Mouse (Mus musculus) embryo, embryonic 10 days (tissue): Measurements from ENCODE around the gene Shc4.

Source experiments
- DNase-seq: peaks from one replicate; pipeline ENCODE4 v3.0.0-alpha.2; 2015; ENCODE audit warnings: low spot score

The Shc4 gene

DNA sequence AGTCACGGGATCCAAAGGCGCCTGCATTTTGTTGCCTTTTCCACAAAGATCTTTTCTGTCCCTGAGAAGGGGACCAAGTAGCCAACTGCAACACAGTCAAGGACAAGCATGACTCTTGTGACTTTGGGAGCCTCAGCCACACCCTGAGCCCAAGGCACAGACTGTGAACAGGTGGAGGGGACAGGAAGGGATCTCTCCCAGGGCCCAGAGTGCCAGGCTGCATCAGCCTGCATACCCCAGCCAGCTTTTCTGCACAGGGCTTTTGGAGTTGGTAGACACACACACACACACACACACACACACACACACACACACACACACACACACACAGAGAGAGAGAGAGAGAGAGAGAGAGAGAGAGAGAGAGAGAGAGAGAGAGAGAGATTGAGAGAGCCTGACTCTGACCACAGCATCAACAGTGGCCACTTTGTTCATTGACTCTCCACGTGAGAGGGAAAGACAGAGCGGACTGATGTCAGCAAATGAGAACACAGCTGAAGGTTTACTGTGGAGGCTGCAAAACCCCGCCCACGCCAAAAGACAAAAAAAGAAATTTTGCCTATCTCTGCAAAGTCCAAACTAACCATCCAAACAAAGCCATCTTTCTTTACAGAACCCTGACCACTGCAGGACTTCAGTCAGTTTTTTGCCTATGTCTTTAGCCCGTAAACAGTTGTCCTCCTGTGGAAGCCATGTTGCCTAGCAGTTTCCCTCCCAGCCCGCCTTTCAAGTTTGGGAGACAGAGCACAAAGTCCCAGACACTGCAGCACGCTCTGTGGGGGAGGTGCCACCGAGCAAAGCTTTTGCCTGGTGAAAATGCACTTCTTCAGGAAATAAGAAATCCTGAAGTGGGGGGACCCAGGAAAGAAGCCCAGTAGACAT is 39.1 kb downstream of the Shc4 start:
- DNase-seq: peak; percentile 27

DNA sequence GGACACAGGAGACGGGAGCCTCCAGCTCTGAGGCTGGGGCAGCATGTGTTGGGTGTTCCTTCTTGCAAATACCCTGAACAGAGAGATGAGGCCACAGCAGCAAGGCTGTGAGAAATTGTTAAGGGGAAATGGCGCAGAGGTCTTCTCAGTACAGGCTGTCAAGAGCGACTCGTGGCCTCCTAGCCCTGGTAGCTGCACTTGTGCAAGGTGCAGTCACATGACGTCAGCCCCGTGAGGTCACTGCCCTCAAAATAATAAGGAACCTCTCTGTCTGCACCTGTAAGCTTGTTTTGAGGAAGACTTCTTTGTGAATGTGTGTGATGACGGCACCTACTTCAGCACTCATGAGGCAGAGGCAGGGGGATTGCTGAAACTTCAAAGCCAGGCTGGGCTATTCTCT is 40.1 kb downstream of the Shc4 start:
- no peak for DNase-seq

DNA sequence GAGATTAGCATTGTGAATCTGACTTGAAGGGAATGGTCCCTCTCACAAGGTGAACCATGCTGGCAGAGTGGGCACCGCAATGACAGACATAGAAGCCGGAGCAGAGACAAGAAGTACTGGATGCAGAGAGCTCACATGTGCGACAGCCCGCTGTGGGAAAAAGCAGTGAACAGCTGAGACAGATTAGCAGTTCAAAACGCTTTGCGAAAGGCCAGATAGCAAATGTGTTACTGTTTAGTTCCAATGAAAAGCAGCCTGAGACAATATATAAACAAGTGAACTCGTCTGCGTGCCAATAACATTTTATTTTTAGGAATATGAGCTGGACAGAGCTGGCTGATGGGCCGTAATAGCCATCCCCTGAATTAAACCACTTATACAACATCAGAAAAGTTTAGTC is 42.1 kb downstream of the Shc4 start:
- peak; percentile 41 for DNase-seq

GRCm38 (mm10) chr2:125672957-125673631 is 50.9 kb downstream of the Shc4 start, which contains the start of gene Eid1:
Gene Eid1 (plus strand): TSS chr2:125673095.
- peak; percentile 84 for DNase-seq

DNA sequence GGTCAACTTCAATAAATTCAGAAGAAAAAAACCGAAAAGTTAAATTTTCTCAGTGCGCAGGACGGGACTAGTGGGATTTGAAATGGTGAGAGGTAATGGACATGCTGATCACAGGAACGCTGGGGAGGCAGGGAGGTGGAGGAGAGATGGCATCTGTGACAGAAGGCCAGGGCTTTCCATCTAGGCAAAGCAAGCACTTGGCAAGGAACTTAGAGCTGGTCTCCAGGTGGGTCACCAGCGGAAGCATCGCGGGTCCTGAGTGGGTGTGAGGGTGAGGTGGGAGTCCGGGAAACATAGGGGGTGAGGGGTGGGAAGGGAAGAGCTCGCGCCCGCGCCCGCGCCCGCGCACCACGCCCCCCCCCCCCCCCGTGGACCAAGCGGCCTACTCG is 51.4 kb downstream of the Shc4 start:
- DNase-seq: no peak

DNA sequence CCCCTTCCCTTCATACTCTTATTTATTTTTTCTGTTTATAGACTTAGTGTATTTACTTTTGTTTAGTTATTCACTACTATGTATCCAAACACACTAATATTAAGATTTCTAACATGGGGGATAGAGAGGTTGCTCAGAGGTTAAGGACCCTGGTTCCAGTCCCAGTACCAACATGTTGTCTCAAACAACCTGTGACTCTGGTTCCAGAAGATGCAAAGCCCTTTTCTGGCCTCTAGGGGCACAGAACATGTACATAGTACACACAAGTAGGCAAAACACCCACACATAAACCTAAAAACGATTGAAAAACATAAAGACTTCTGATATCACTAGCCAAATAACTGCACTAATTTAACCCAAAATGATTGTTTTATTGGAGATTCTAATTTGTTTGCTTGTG is 53.1 kb downstream of the Shc4 start:
- DNase-seq: peak; percentile 37

DNA sequence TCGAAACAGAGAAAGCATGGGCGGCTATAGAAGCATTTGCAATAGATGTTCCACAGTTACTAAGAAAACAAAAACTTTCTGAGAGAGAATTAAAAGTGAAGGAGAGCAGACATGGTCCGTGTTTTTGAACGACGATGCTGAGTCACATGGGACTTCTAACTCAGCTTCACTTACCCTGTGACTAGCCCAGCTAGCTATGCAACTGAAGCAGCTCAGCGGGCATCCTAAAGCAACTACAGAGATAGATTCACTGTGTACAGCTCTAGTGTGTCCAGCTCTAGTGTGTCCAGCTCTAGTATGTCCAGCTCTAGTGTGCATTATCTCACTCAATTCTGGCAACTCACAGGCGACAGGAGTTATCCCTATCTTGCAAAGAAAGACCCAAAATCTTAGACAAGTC is 56.2 kb downstream of the Shc4 start:
- DNase-seq: no peak

GRCm38 (mm10) chr2:125667184-125667583 is 56.8 kb downstream of the Shc4 start:
- DNase-seq: no peak

DNA sequence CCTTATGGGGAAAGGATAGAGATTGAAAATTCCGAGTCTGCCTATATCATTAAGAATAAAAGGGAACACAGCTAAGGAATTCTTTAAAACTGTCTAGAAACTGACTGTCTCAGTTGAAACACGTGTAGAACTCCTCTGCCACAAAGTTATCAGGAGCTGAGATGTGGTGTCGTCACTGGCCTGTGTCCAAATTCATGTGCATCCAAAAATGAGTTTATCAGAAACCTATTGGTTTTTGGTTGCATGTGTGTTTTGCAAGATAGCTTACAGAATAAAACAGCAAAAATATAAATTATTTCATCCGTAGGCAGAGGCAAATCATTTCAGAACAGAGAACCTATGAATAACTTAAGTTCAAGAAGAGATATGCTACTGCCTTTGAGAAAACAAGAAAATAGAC is 57.3 kb downstream of the Shc4 start:
- DNase-seq: no peak

GRCm38 (mm10) chr2:125665909-125666308 is 58.0 kb downstream of the Shc4 start:
- DNase-seq: no peak

DNA sequence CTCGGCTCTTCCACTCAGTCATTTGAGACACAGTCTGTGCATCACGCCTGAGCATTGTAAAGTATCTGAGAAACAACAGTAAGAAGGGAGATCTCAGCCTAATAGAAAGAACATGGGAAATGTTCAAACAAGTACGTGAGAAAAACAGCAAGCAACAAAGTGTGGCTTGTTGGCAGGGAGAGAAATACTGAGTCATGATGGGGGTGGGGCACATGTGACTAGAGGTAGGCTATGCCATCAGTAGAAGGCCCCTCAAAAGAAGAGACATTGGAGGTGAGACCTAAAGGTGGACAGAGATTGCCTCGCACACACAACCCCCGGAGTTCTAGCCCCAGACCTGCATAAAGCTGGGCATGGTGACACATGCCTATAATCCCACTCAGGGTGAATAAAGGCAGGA is 58.7 kb downstream of the Shc4 start:
- no peak for DNase-seq

DNA sequence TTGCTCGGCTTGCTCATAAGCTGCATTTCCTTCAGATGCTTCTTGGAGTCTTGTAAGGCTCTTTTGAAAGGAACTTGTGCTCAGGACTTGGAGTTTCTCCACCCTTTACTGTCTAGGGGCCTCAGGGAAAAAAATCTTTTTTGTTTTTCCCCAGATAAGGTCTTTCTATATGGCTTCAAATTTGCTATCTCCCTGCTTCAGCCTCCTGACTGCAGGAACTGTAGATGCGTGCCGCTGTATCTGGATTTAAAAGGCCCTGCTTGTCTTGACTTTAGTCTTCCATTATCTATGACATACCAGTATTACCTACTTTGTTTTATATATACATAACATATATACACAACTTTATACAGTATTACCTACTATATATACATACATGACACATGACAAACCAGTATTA is 61.4 kb downstream of the Shc4 start:
- no peak for DNase-seq

DNA sequence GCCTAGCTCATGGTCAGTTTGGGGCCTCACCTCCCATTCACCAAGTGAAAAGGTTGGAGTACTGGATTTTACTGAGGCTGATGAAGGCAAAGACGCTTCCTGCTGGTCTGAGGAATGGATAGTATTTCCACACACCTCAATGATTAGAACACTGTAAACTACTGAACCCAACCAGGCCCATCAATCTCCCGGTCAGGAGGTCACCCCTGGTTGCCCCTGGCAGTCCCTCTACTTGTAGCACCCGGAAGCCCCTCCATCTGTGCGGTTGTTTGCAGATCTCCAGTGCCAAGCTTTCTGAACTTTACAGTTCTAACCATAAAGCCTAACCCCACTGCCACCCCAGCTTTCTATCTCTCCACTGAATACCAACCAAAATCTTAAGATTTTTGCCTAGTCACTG is 62.8 kb downstream of the Shc4 start:
- DNase-seq: no peak

DNA sequence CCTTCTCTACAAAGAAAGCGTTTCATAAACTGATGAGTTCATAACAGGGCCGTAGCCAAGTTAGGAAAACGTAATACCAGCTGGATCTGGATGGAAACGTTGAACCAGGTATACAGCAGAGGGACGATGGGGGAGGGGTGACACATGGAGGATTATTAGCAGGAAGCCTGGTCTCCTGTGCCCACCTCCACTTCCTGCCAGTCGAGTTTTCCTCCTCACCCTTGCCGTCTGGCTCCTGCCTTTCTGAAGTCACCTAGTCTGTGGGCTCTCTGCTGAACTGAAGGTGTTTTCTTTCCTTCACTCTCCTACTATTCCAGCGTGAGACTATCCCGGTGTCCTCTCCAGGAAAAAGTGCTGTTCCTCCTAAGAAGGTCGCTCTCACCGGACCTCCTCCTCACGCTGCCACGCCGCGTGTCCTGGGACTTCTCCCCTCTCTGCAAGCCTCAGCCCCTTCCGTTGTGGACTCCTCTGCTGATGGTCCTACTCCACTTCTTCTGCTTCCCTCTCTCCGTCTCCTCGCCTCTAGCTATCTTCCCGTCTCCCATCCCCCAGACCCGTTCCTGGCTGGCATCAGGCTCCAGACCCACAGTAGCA is 63.3 kb downstream of the Shc4 start:
- DNase-seq: peak; percentile 30

DNA sequence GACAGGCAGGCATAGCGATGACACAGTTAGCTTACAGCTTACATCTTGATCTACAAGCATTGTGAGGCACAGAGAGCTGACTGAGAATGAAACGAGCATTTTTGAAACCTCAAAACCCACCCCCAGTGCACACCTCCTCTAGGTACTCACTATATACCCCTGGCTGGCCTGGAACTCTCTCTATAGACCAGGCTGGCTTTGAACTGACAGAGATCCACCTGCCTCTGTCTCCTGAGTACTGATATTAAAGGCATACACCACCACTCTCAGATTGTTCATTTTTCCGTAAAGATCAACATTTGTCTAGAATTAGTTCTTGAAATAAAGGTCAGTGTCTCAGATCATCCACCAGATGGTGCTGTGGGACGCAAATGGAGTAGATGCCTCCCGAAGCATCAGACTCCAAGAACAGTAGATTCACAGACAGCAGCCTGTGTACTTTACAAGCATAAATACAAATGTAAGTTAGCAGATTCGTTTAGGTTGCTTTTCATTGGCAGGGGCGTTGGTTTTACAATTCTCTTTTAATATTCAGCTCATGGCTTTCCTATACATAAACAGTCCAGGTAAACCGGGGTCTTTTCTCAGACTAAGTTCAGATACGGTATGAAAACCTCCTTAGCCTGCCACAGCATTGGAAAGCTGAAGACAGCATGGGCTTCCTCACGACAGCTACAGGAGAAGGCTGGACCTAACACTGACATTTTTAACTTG is 64.0 kb downstream of the Shc4 start:
- DNase-seq: peak; percentile 91

DNA sequence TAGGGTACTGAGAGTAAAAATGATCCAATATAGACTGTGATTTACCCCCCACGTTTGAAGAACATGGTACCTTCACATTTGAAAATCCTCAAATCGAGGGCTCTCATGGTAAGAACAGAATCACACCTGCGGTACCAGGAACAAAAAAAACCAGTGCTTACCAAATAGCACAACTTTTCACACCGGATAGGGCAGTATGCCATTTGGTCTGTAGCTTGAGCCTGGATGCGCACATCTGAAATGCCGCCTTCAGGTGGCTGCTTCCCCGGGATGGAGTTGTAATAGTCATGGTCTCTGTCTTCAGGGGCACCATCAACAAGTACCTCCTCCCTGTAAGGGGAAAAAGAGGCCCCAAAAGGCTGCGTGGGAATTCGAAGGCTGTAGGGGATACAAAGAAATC is 68.6 kb downstream of the Shc4 start:
- no peak for DNase-seq

GRCm38 (mm10) chr2:125653286-125653685 is 70.7 kb downstream of the Shc4 start:
- no peak for DNase-seq

DNA sequence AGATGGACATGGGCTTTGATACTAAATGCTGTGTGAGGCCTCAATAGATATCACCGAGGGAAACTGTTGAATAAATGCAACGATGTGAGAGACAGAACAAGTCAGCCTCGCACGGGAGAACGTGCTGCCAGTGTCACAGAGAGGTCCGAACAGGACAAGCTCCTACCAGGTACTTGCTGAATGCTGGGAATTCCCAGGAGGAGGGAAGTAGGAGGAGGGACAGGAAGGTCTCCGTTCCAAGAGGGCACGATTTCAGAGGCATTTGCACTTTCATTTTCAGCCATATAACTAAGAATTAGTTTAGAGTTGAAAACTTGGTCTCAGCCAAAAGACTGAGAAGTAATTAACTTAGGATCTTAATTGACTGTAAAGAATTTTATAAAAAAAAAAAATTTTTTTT is 72.4 kb downstream of the Shc4 start:
- no peak for DNase-seq

- DNase-seq: no peak
Measured at GRCm38 (mm10) chr2:125650742-125651352, 73.1 kb downstream of the Shc4 start.

DNA sequence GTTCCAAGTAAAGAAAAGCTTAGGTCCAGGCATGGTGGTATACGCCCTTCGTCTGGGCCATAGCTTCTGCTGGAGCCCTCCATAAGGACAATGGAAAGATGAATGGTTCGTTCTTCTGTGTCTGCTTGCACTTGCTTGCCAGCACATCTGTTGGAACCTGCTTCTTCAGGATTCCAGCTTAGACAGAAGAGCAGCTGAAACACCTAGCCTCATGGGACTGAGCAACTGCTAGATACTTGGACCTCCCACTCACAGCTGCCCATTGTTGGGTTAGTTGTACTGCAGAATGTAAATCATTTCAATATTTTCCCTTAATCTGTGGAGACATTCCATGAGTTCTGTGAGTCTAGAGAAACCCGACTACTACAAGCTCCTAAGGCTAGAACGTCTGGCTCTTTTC is 73.9 kb downstream of the Shc4 start:
- no peak for DNase-seq

DNA sequence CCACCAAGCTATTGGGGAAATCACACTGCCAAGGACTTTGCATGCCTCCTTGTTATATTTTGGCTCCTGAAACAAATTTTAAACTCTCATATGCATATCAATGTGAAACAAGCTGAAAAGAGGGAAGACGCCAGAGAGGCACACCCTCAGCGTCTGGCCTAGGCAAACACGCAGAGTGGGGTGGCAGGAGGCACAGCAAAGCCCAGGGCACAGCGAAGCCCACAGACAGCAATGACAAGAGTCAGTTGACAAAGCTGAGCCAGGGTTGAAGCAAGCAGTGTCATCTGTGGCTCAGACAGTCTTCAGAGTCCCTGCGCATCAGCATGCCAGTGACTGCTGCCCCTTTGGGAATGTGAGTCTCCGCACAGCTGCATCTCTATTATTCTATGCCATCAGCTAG is 79.0 kb downstream of the Shc4 start:
- no peak for DNase-seq

GRCm38 (mm10) chr2:125637331-125637730 is 86.6 kb downstream of the Shc4 start:
- no peak for DNase-seq
